Mouse (Mus musculus) ovary, adult 10 weeks (tissue): Measurements from ENCODE around the gene Prss22. TPM values are rescaled to one million over a fixed set of nuclear protein-coding genes. Genes with fewer than 3 reads are reported as not detected.

ENCODE experiments used
- polyA plus RNA-seq: library from polyadenylated mRNA; stranded (reverse); fragments of 350-450 nt; fragmentation: Illumina TruSeq; extraction: RNeasy Lipid Tissue Mini Kit (QIAGEN cat#74804); gene quantifications from one replicate; pipeline ENCODE4 v1.2.3, GENCODE M21; 2014

Prss22 gene
- polyA plus RNA-seq = not detected

GRCm38 (mm10) chr17:23997901-23998300, at the start of gene Prss22:
Gene Prss22, minus strand, starts transcription at chr17:23998100.

GRCm38 (mm10) chr17:24037844-24038243, 39.9 kb upstream of the Prss22 start, which contains the start of gene Prss27:
Gene Prss27, plus strand, starts transcription at chr17:24038144.

GRCm38 (mm10) chr17:23980297-23980909, 17.5 kb downstream of the Prss22 start, which contains the start of gene Prss30:
Gene Prss30, minus strand, starts transcription at chr17:23980566.

GRCm38 (mm10) chr17:23955174-23955573, 42.7 kb downstream of the Prss22 start, which contains the start of gene Sbpl:
Gene Sbpl, minus strand, starts transcription at chr17:23955274.

Other genes starting within 250 kb of the Prss22 start
- gene Flywch1, start 226.5 kb downstream of the Prss22 start, polyA plus RNA-seq = 0.34 TPM
- not detected for gene Flywch2, start 212.0 kb downstream of the Prss22 start, polyA plus RNA-seq
- 111 TPM for gene Srrm2, start 207.6 kb downstream of the Prss22 start, polyA plus RNA-seq
- 18.7 TPM for gene Elob, start 169.0 kb downstream of the Prss22 start, polyA plus RNA-seq
- gene Prss33, start 162.0 kb downstream of the Prss22 start, polyA plus RNA-seq = not detected
- gene Prss32, start 154.2 kb downstream of the Prss22 start, polyA plus RNA-seq = not detected
- gene Prss41, start 153.9 kb downstream of the Prss22 start, polyA plus RNA-seq = not detected
- gene Prss21, start 130.0 kb downstream of the Prss22 start, polyA plus RNA-seq = not detected
- gene Dcpp1, start 117.2 kb downstream of the Prss22 start, polyA plus RNA-seq = 1.3 TPM
- not detected for gene Dcpp2, start 117.2 kb downstream of the Prss22 start, polyA plus RNA-seq
- gene Dcpp3, start 80.6 kb downstream of the Prss22 start, polyA plus RNA-seq = 4.1 TPM
- gene Sbp, start 56.4 kb downstream of the Prss22 start, polyA plus RNA-seq = not detected
- not detected for gene Sbpl, start 42.8 kb downstream of the Prss22 start, polyA plus RNA-seq
- gene Prss30, start 17.5 kb downstream of the Prss22 start, polyA plus RNA-seq = 0.43 TPM
- gene Prss27, start 40.0 kb upstream of the Prss22 start, polyA plus RNA-seq = not detected
- 64.0 TPM for gene Kctd5, start 75.4 kb upstream of the Prss22 start, polyA plus RNA-seq
- 52.1 TPM for gene Pdpk1, start 152.8 kb upstream of the Prss22 start, polyA plus RNA-seq
- gene Amdhd2, start 165.7 kb upstream of the Prss22 start, polyA plus RNA-seq = not detected
- 42.9 TPM for gene Atp6v0c, start 171.6 kb upstream of the Prss22 start, polyA plus RNA-seq
- gene Tbc1d24, start 207.5 kb upstream of the Prss22 start, polyA plus RNA-seq = 18.2 TPM
- 0.48 TPM for gene Ntn3, start 211.4 kb upstream of the Prss22 start, polyA plus RNA-seq
- 4.7 TPM for gene Tedc2, start 222.8 kb upstream of the Prss22 start, polyA plus RNA-seq